Mouse (Mus musculus) adrenal gland, adult 2 months (tissue): Measurements from ENCODE around the gene Spint1. TPM values are rescaled to one million over a fixed set of nuclear protein-coding genes. Genes with fewer than 3 reads are reported as not detected.

Source experiments
- DNase-seq: peaks from one replicate; pipeline ENCODE4 v3.0.0; 2021
- polyA plus RNA-seq: library from polyadenylated mRNA; depleted of rRNA; stranded (reverse); fragments of >200 nt; gene quantifications from 2 replicates; pipeline ENCODE4 v1.2.3, GENCODE M21; 2012
- total RNA-seq, 2 experiments: library from RNA; stranded (reverse); gene quantifications; 2 replicates each; pipeline ENCODE4 v1.2.3; 2021

The Spint1 gene
- total and polyA plus RNA-seq, 3 experiments, result 1.8 to 3.4 (median 1.9) TPM

- DNase-seq, result no peak
Observed at GRCm38 (mm10) chr2:119242548-119242947, 5.4 kb downstream of the Spint1 start.

- no peak for DNase-seq
Observed at GRCm38 (mm10) chr2:119245246-119245645, 8.1 kb downstream of the Spint1 start.

- no peak for DNase-seq
Observed at GRCm38 (mm10) chr2:119247904-119248303, 10.7 kb downstream of the Spint1 start.

- DNase-seq, result no peak
Observed at GRCm38 (mm10) chr2:119249592-119250061, 12.5 kb downstream of the Spint1 start.

- no peak for DNase-seq
Observed at GRCm38 (mm10) chr2:119250377-119250776, 13.2 kb downstream of the Spint1 start.

GRCm38 (mm10) chr2:119250826-119251478, 13.8 kb downstream of the Spint1 start:
- peak; percentile 86 for DNase-seq

- DNase-seq, result no peak
Observed at GRCm38 (mm10) chr2:119254976-119255375, 17.8 kb downstream of the Spint1 start.

GRCm38 (mm10) chr2:119260518-119260917, 23.4 kb downstream of the Spint1 start:
- DNase-seq, result no peak

GRCm38 (mm10) chr2:119261326-119261725, 24.2 kb downstream of the Spint1 start:
- DNase-seq, result no peak

GRCm38 (mm10) chr2:119262978-119263377, 25.8 kb downstream of the Spint1 start:
- DNase-seq, result peak; percentile 95

- no peak for DNase-seq
Observed at GRCm38 (mm10) chr2:119263813-119264212, 26.7 kb downstream of the Spint1 start.

- no peak for DNase-seq
Observed at GRCm38 (mm10) chr2:119270286-119270642, 33.1 kb downstream of the Spint1 start.

- DNase-seq, result peak; percentile 59
Observed at GRCm38 (mm10) chr2:119270643-119271331, 33.6 kb downstream of the Spint1 start, which contains the start of gene Rhov. Rhov (minus strand) TSS chr2:119271272.

- peak; percentile 51 for DNase-seq
Observed at GRCm38 (mm10) chr2:119274126-119274525, 37.0 kb downstream of the Spint1 start.

GRCm38 (mm10) chr2:119276926-119277325, 39.8 kb downstream of the Spint1 start:
- no peak for DNase-seq

GRCm38 (mm10) chr2:119277810-119278209, 40.6 kb downstream of the Spint1 start:
- DNase-seq, result no peak

- no peak for DNase-seq
Observed at GRCm38 (mm10) chr2:119281899-119282565, 44.9 kb downstream of the Spint1 start.

GRCm38 (mm10) chr2:119287372-119287771, 50.2 kb downstream of the Spint1 start:
- DNase-seq, result no peak

- DNase-seq, result peak; percentile 98
Observed at GRCm38 (mm10) chr2:119288270-119288882, 51.2 kb downstream of the Spint1 start, which contains the start of gene Vps18. Vps18 (plus strand) TSS chr2:119288740.

GRCm38 (mm10) chr2:119289014-119289416, 51.9 kb downstream of the Spint1 start:
- no peak for DNase-seq

GRCm38 (mm10) chr2:119292281-119292680, 55.1 kb downstream of the Spint1 start:
- DNase-seq, result no peak

- peak; percentile 46 for DNase-seq
Observed at GRCm38 (mm10) chr2:119292852-119293251, 55.7 kb downstream of the Spint1 start.
